In the genomic region with DNA sequence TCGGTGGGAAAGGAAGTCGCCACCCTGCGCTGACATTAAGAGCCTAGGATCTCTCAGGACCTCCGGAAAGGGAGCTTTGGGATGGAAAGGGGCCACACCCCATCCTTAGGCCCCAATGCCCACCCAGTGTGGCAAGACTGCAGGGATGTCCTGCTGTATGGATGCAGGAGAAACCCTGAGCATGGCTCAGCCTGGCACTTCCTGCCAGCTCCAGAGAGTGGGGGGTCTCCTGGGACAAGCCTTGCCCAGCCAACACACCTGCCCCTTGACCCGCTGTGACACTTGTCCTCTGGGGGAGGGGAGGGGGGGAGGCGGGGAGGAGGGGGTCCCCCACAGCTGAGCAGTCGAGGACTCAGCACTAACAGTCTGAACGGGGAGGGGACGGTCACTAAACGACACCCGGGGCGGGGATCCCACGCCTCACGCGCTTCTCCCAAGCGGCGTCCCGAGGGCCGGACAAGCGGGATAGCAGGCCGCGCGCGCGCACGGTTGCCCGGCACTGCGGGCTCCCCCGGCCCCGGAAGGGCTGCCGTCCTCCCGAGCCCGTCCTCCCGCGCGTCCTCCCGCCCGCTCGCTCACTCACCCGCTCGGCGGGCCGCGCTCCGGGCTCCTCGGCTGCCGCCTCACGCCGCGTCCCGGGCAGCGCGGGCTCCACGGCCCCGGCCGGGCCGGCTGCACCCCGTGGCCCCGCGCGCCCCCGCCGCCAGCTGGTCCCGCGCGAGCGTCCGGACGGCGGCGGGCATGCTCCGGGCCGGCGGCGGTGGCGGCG, we compare ENCODE assay signal across 8 mouse cellular contexts. TPM values are rescaled to one million over a fixed set of nuclear protein-coding genes. Genes with fewer than 3 reads are reported as not detected.
DNase-seq lines count a peak whose midpoint lies in the region; TF ChIP-seq lines count a peak whose summit lies in the region.

No protein-coding gene starts in this region.

- H3K4me1 ChIP-seq in lung, adult 2 months (ENCODE audit: control insufficient read depth, insufficient read depth, low read length), result peaks cover 7% of the 10 kb centered on the region

- DNase-seq in B cell, adult 2 months, result peak; percentile 48 to 65
- peak; percentile 41 for DNase-seq in ZHBTc4 (ENCODE audit: low read depth, low spot score)
- peak; percentile 60 for DNase-seq in embryo, embryonic 10 days (ENCODE audit: low spot score)
- peak; percentile 70 to 71 for DNase-seq in heart, adult 18-20 months
- peak; percentile 34 for DNase-seq in kidney, adult 11 months
- peak; percentile 70 for DNase-seq in lung, adult 2 months
- DNase-seq in ovary, postnatal 36 days (ENCODE audit: low spot score), result peak; percentile 68
- no peak for DNase-seq in c-Kit-positive CD71-positive TER-119-positive erythroid progenitor cells, embryonic 14.5 days (ENCODE audit: low spot score)

- TF ChIP-seq POLR2A in lung, adult 2 months (IDR thresholded peaks at IDR 0.05; ENCODE audit: borderline replicate concordance, extremely low read depth, low read depth, low read length), result no peak

- peak overlapping the region; percentile 40 for H3K4me3 ChIP-seq in lung, adult 2 months (replicated peaks; ENCODE audit: extremely low read depth, low read depth, low read length)

- TF ChIP-seq CTCF in lung, adult 2 months (IDR thresholded peaks at IDR 0.05; ENCODE audit: insufficient read depth, low read length), result no peak

- whole genome bisulfite sequencing in lung, adult 2 months, result 3% methylated on average over 55 of the region's 77 CpGs

RNA-seq across cellular contexts. Expression of gene Pitpnm2, which starts 0.5 kb away (rescaled TPM):
- 10 to 100 TPM; 36.8 to 38.9 TPM for total RNA-seq in heart, adult 18-20 months (2021)
- polyA plus RNA-seq in lung, adult 2 months (2012; rRNA removed), result 122 and 163 TPM in 2 replicates
